ENCODE assay signal across 29 mouse cellular contexts in genomic region chr1:151849993-151850608, GRCm38 (mm10).
DNase-seq lines count a peak whose midpoint lies in the region; ATAC-seq and TF ChIP-seq lines count a peak whose summit lies in the region.
"Had no signal": no experiment of that assay in that cellular context is flagged by ENCODE, and none has a peak within 500 bp of the region (broad histone marks: within the 10 kb centered on the region; RNA-seq: fewer than 3 reads in every experiment).

No protein-coding gene starts in this region.

- no peak overlapping the region for H3K27ac ChIP-seq in limb, embryonic 12.5 days
- no peak overlapping the region for H3K27ac ChIP-seq in limb, embryonic 10.5 days
- no peak overlapping the region for H3K27ac ChIP-seq in midbrain, embryonic 11.5 days (ENCODE audit: low read depth, low read length)
- H3K27ac ChIP-seq in midbrain, postnatal 0 days (ENCODE audit: low read depth, low read length) = no peak overlapping the region
- no peak overlapping the region for H3K27ac ChIP-seq in lung, postnatal 0 days (ENCODE audit: low read length)
- H3K27ac ChIP-seq: embryonic facial prominence, embryonic 10.5 days; embryonic facial prominence, embryonic 13.5 days; forebrain, embryonic 12.5 days; forebrain, embryonic 15.5 days; heart, embryonic 13.5 days; hindbrain, embryonic 12.5 days; hindbrain, embryonic 15.5 days had no signal

- no peak for TF ChIP-seq CTCF in midbrain, postnatal 0 days (IDR thresholded peaks at IDR 0.05)
- TF ChIP-seq CTCF in lung, postnatal 0 days (IDR thresholded peaks at IDR 0.05) = no peak

- no peak overlapping the region for H3K4me3 ChIP-seq in limb, embryonic 12.5 days (replicated peaks)
- no peak overlapping the region for H3K4me3 ChIP-seq in limb, embryonic 10.5 days
- no peak overlapping the region for H3K4me3 ChIP-seq in midbrain, embryonic 11.5 days (ENCODE audit: low read depth, low read length)
- no peak overlapping the region for H3K4me3 ChIP-seq in midbrain, postnatal 0 days (ENCODE audit: low read depth, low read length)
- H3K4me3 ChIP-seq in lung, postnatal 0 days (ENCODE audit: low read depth, low read length) = no peak overlapping the region
- H3K4me3 ChIP-seq: embryonic facial prominence, embryonic 10.5 days; embryonic facial prominence, embryonic 13.5 days; erythroblast, embryonic 14.5 days; forebrain, embryonic 12.5 days; forebrain, embryonic 15.5 days; heart, embryonic 13.5 days; hindbrain, embryonic 12.5 days; hindbrain, embryonic 15.5 days had no signal

- no peak overlapping the region for H3K9ac ChIP-seq in limb, embryonic 12.5 days (replicated peaks)
- no peak overlapping the region for H3K9ac ChIP-seq in midbrain, embryonic 11.5 days (ENCODE audit: low read length)
- no peak overlapping the region for H3K9ac ChIP-seq in midbrain, postnatal 0 days (replicated peaks; ENCODE audit: low read length, poor library complexity, severe bottlenecking)
- H3K9ac ChIP-seq in lung, postnatal 0 days (replicated peaks; ENCODE audit: low read depth) = no peak overlapping the region
- H3K9ac ChIP-seq: embryonic facial prominence, embryonic 13.5 days; forebrain, embryonic 12.5 days; forebrain, embryonic 15.5 days; heart, embryonic 13.5 days; hindbrain, embryonic 12.5 days; hindbrain, embryonic 15.5 days had no signal

- H3K4me1 ChIP-seq in limb, embryonic 12.5 days (replicated peaks) = peaks cover 17% of the 10 kb centered on the region
- peaks cover 10% of the 10 kb centered on the region; the same call in 1 of the 2 replicates for H3K4me1 ChIP-seq in limb, embryonic 10.5 days
- H3K4me1 ChIP-seq in midbrain, embryonic 11.5 days (ENCODE audit: control insufficient read depth, insufficient read depth, low read length) = no peaks in the 10 kb centered on the region
- no peaks in the 10 kb centered on the region for H3K4me1 ChIP-seq in midbrain, postnatal 0 days (ENCODE audit: insufficient read depth, low read length)
- H3K4me1 ChIP-seq in lung, postnatal 0 days (ENCODE audit: insufficient read depth, low read depth, low read length) = no peaks in the 10 kb centered on the region
- H3K4me1 ChIP-seq: heart, embryonic 13.5 days had no signal

- no peaks in the 10 kb centered on the region; the same call in 1 of the 2 replicates for H3K27me3 ChIP-seq in limb, embryonic 12.5 days
- no peaks in the 10 kb centered on the region for H3K27me3 ChIP-seq in limb, embryonic 10.5 days (ENCODE audit: low read depth, poor library complexity, severe bottlenecking)
- H3K27me3 ChIP-seq in midbrain, embryonic 11.5 days (ENCODE audit: control insufficient read depth, insufficient read depth, low read length) = no peaks in the 10 kb centered on the region
- no peaks in the 10 kb centered on the region for H3K27me3 ChIP-seq in midbrain, postnatal 0 days (ENCODE audit: insufficient read depth, low read length)
- H3K27me3 ChIP-seq in lung, postnatal 0 days (replicated peaks; ENCODE audit: insufficient read depth, low read length) = no peaks in the 10 kb centered on the region
- H3K27me3 ChIP-seq: CH12.LX; embryonic facial prominence, embryonic 13.5 days; forebrain, embryonic 12.5 days; forebrain, embryonic 15.5 days; heart, embryonic 13.5 days; hindbrain, embryonic 12.5 days; hindbrain, embryonic 15.5 days; Patski had no signal

- H3K9me3 ChIP-seq in limb, embryonic 12.5 days = no peaks in the 10 kb centered on the region
- no peaks in the 10 kb centered on the region for H3K9me3 ChIP-seq in limb, embryonic 10.5 days (replicated peaks)
- no peaks in the 10 kb centered on the region for H3K9me3 ChIP-seq in midbrain, embryonic 11.5 days (ENCODE audit: control insufficient read depth, low read length)
- H3K9me3 ChIP-seq in midbrain, postnatal 0 days (ENCODE audit: low read length) = no peaks in the 10 kb centered on the region
- H3K9me3 ChIP-seq in lung, postnatal 0 days (ENCODE audit: low read length) = no peaks in the 10 kb centered on the region
- H3K9me3 ChIP-seq: embryonic facial prominence, embryonic 10.5 days; embryonic facial prominence, embryonic 13.5 days; forebrain, embryonic 12.5 days; forebrain, embryonic 15.5 days; heart, embryonic 13.5 days; hindbrain, embryonic 12.5 days; hindbrain, embryonic 15.5 days had no signal

- DNase-seq in limb, embryonic 10.5 days (ENCODE audit: low spot score) = no peak
- peak; percentile 59 for DNase-seq in midbrain, embryonic 11.5 days (ENCODE audit: low spot score, missing footprints)
- DNase-seq in midbrain, postnatal 0 days (ENCODE audit: low spot score) = no peak
- peak; percentile 26 for DNase-seq in R1 (ENCODE audit: low read depth, low spot score)
- no peak for DNase-seq in lung, postnatal 0 days (ENCODE audit: low spot score)
- no peak for DNase-seq in kidney, postnatal 14 days
- DNase-seq: adrenal gland, adult 8-10 months; adrenal gland, postnatal 25 days; B cell, adult 2 months; cerebellum, adult 11-12 months; cerebellum, adult 8-10 months; cerebellum, postnatal 10 days; cerebellum, postnatal 36 days; embryo, embryonic 11 days; gastrocnemius, postnatal 25 days; heart, adult 18-20 months; heart, postnatal 14 days had no signal

- ATAC-seq in limb, embryonic 12.5 days (ENCODE audit: insufficient number of reproducible peaks, insufficient read depth, low FRiP score, low TSS enrichment, low read depth) = 0 out of 2 replicates have a peak, but pooled peaks have one; percentile 61
- no peak for ATAC-seq in midbrain, embryonic 11.5 days (ENCODE audit: low FRiP score)
- no peak for ATAC-seq in midbrain, postnatal 0 days (ENCODE audit: low FRiP score)
- ATAC-seq in lung, postnatal 0 days = no peak
- ATAC-seq: activated CD4-positive, CD25-positive, alpha-beta regulatory T cell, adult 4 months; forebrain, embryonic 15.5 days; Patski had no signal

- no peak overlapping the region for H3K4me2 ChIP-seq in limb, embryonic 12.5 days
- H3K4me2 ChIP-seq in midbrain, embryonic 11.5 days = no peak overlapping the region
- no peak overlapping the region for H3K4me2 ChIP-seq in midbrain, postnatal 0 days (ENCODE audit: low read depth, low read length, poor library complexity, severe bottlenecking)
- H3K4me2 ChIP-seq in lung, postnatal 0 days (replicated peaks; ENCODE audit: low read depth, low read length) = no peak overlapping the region
- H3K4me2 ChIP-seq: embryonic facial prominence, embryonic 13.5 days; forebrain, embryonic 12.5 days; forebrain, embryonic 15.5 days; heart, embryonic 13.5 days; hindbrain, embryonic 12.5 days; hindbrain, embryonic 15.5 days had no signal

- H3K36me3 ChIP-seq in limb, embryonic 12.5 days = no peaks in the 10 kb centered on the region
- H3K36me3 ChIP-seq in limb, embryonic 10.5 days = no peaks in the 10 kb centered on the region
- no peaks in the 10 kb centered on the region for H3K36me3 ChIP-seq in midbrain, embryonic 11.5 days (ENCODE audit: control insufficient read depth, insufficient read depth, low read length)
- H3K36me3 ChIP-seq in midbrain, postnatal 0 days (ENCODE audit: insufficient read depth, low read length) = no peaks in the 10 kb centered on the region
- no peaks in the 10 kb centered on the region for H3K36me3 ChIP-seq in lung, postnatal 0 days (ENCODE audit: insufficient read depth, low read length)
- H3K36me3 ChIP-seq: embryonic facial prominence, embryonic 10.5 days; embryonic facial prominence, embryonic 13.5 days; forebrain, embryonic 12.5 days; forebrain, embryonic 15.5 days; heart, embryonic 13.5 days; hindbrain, embryonic 12.5 days; hindbrain, embryonic 15.5 days had no signal

- TF ChIP-seq EP300 in lung, postnatal 0 days (IDR thresholded peaks at IDR 0.05) = no peak

- WGBS in limb, embryonic 12.5 days = 61% methylated on average over 16 of the region's 16 CpGs
- WGBS in limb, embryonic 10.5 days = 79% methylated on average over 16 of the region's 16 CpGs
- WGBS in midbrain, embryonic 11.5 days = 82% methylated on average over 16 of the region's 16 CpGs
- 88% methylated on average over 16 of the region's 16 CpGs for WGBS in midbrain, postnatal 0 days
- WGBS in lung, postnatal 0 days = 78% methylated on average over 16 of the region's 16 CpGs

Comparison
In these comparisons a context has a peak if more than half of its experiments do, and no peak if none do; other contexts are left out.
1. DNase-seq: peak in midbrain, embryonic 11.5 days (single experiment) and R1 (single experiment); none in limb, embryonic 10.5 days (single experiment), midbrain, postnatal 0 days (single experiment), lung, postnatal 0 days (single experiment) and kidney, postnatal 14 days (single experiment).